Mouse (Mus musculus): ENCODE measurements at regions not wholly inside any gene's neighbourhood (a gene's known extent, or its start where the extent isn't known, plus 50 kb on each side); places are given as distances from the start of the nearest gene placed in this dataset.

DNA sequence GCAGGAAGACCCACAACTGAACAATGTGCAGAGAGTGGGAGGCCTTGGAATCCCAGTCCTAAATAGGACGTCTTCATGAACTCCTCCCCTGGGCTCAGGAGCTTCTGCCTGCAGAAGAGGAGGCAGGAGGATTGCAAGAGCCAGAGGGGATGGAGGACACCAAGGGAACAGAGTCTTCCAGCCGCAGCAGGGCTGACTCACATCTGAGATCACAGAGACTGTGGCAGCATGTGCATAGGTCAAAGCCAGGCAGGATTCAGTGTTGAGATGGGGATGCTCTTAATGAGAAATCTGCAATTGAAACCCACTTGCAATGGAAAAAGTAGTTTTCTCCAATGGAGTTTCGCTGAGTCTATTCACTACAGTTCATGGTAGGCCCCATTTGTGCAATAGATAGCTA, 175.9 kb downstream of the Kcnrg start:
- TF ChIP-seq CTCF (conservative IDR thresholded peaks at IDR 0.05 in 1 of 2, IDR thresholded peaks at IDR 0.05 in 1 of 2; ENCODE audit: low read depth in 2 of 2, low read length in 2 of 2) (no peak), ZNF384 (IDR thresholded peaks at IDR 0.05; ENCODE audit: low read depth, low read length) (no peak), NELFE (IDR thresholded peaks at IDR 0.05; ENCODE audit: low read depth, low read length) (no peak), ZMIZ1 (IDR thresholded peaks at IDR 0.05; ENCODE audit: low read depth, low read length) (no peak), UBTF (IDR thresholded peaks at IDR 0.05; ENCODE audit: low read depth, low read length) (no peak), E2F4 (IDR thresholded peaks at IDR 0.05; ENCODE audit: insufficient replicate concordance, low read depth, low read length) (no peak), CHD2 (IDR thresholded peaks at IDR 0.05; ENCODE audit: low read length) (no peak), POLR2A (IDR thresholded peaks at IDR 0.05; ENCODE audit: low read depth, low read length) (no peak), RCOR1 (conservative IDR thresholded peaks at IDR 0.05; ENCODE audit: low read depth, low read length) (no peak), HCFC1 (IDR thresholded peaks at IDR 0.05; ENCODE audit: low read depth, low read length) (no peak), MYC (IDR thresholded peaks at IDR 0.05; ENCODE audit: low read depth, low read length) (no peak), TCF12 (IDR thresholded peaks at IDR 0.05; ENCODE audit: low read depth, low read length) (no peak)

Measured in CH12.LX (cell line).